ENCODE assay signal across 19 mouse cellular contexts in genomic region chr13:118023381-118023780, GRCm38 (mm10).
"Had no signal": no experiment of that assay in that cellular context is flagged by ENCODE, and none has a peak within 500 bp of the region (broad histone marks: within the 10 kb centered on the region; RNA-seq: fewer than 3 reads in every experiment).

No protein-coding gene starts in this region.

- H3K9ac ChIP-seq: lung, embryonic 14.5 days; midbrain, embryonic 12.5 days; neural tube, embryonic 13.5 days; neural tube, embryonic 15.5 days had no signal

- H3K4me1 ChIP-seq: midbrain, embryonic 10.5 days; midbrain, embryonic 12.5 days; neural tube, embryonic 13.5 days; neural tube, embryonic 15.5 days had no signal

- H3K27ac ChIP-seq: midbrain, embryonic 10.5 days; midbrain, embryonic 12.5 days; neural tube, embryonic 13.5 days; neural tube, embryonic 15.5 days had no signal

- H3K36me3 ChIP-seq: midbrain, embryonic 10.5 days; midbrain, embryonic 12.5 days; neural tube, embryonic 13.5 days; neural tube, embryonic 15.5 days had no signal

- H3K4me2 ChIP-seq: lung, embryonic 14.5 days; midbrain, embryonic 12.5 days; neural tube, embryonic 13.5 days; neural tube, embryonic 15.5 days had no signal

- H3K9me3 ChIP-seq: midbrain, embryonic 10.5 days; midbrain, embryonic 12.5 days; neural tube, embryonic 13.5 days; neural tube, embryonic 15.5 days had no signal

- ATAC-seq: midbrain, embryonic 16.5 days had no signal

- H3K4me3 ChIP-seq: midbrain, embryonic 10.5 days; midbrain, embryonic 12.5 days; myocyte; neural tube, embryonic 13.5 days; neural tube, embryonic 15.5 days had no signal

- H3K27me3 ChIP-seq: midbrain, embryonic 12.5 days; neural tube, embryonic 13.5 days; neural tube, embryonic 15.5 days had no signal

- DNase-seq: lung, adult 18-20 months; lung, embryonic 14.5 days; lung, postnatal 10 days; lung, postnatal 4 days; midbrain, embryonic 14.5 days; retina, postnatal 1 day; right cerebral cortex, adult 18-20 months; right cerebral cortex, postnatal 25 days; right cerebral cortex, postnatal 4 days; spleen, adult 18-20 months; thymus, adult 18-20 months; thymus, postnatal 14 days; thymus, postnatal 36 days had no signal
